Mouse (Mus musculus): ENCODE measurements at regions not wholly inside any gene's neighbourhood (a gene's known extent, or its start where the extent isn't known, plus 50 kb on each side); places are given as distances from the start of the nearest gene placed in this dataset.
A peak's percentile ranks its signal among the peaks of the same experiment; 100 is the strongest.

- H3K27me3 ChIP-seq (ENCODE audit: control insufficient read depth, insufficient read depth, low read length) = no peaks in the 10 kb centered on the region
- 88% methylated on average over 5 of the region's 5 CpGs for WGBS
- H3K27ac ChIP-seq (ENCODE audit: low read depth, low read length) = no peak overlapping the region
- H3K9me3 ChIP-seq (ENCODE audit: control insufficient read depth, low read length) = no peaks in the 10 kb centered on the region
- no peak overlapping the region for H3K4me3 ChIP-seq (ENCODE audit: low read depth, low read length)
- H3K9ac ChIP-seq (replicated peaks; ENCODE audit: low read depth, low read length) = no peak overlapping the region
- H3K4me1 ChIP-seq (ENCODE audit: control insufficient read depth, insufficient read depth, low read length) = no peaks in the 10 kb centered on the region
- no peak for ATAC-seq (ENCODE audit: low read depth)
- H3K36me3 ChIP-seq (ENCODE audit: control insufficient read depth, insufficient read depth, low read length) = no peaks in the 10 kb centered on the region
- no peak overlapping the region for H3K4me2 ChIP-seq (ENCODE audit: low read depth, low read length)
These were observed 102.9 kb upstream of the Tle3 start for GRCm38 (mm10) chr9:61269151-61269870.

- no peaks in the 10 kb centered on the region for H3K27me3 ChIP-seq (ENCODE audit: control insufficient read depth, insufficient read depth, low read length)
- H3K9me3 ChIP-seq (ENCODE audit: control insufficient read depth, low read length) = no peaks in the 10 kb centered on the region
- no peak overlapping the region for H3K27ac ChIP-seq (ENCODE audit: low read depth, low read length)
- WGBS = 90% methylated on average over 1 of the region's 1 CpGs
- H3K9ac ChIP-seq (replicated peaks; ENCODE audit: low read depth, low read length) = no peak overlapping the region
- no peak overlapping the region for H3K4me2 ChIP-seq (ENCODE audit: low read depth, low read length)
- no peaks in the 10 kb centered on the region for H3K36me3 ChIP-seq (ENCODE audit: control insufficient read depth, insufficient read depth, low read length)
- no peaks in the 10 kb centered on the region for H3K4me1 ChIP-seq (ENCODE audit: control insufficient read depth, insufficient read depth, low read length)
- ATAC-seq (ENCODE audit: low read depth) = no peak
- no peak overlapping the region for H3K4me3 ChIP-seq (ENCODE audit: low read depth, low read length)
These were observed 100.9 kb upstream of the Tle3 start for GRCm38 (mm10) chr9:61271243-61271642.

GRCm38 (mm10) chr9:61271769-61272352, 100.3 kb upstream of the Tle3 start:
- no peaks in the 10 kb centered on the region for H3K36me3 ChIP-seq (ENCODE audit: control insufficient read depth, insufficient read depth, low read length)
- 90% methylated on average over 5 of the region's 5 CpGs for WGBS
- H3K9me3 ChIP-seq (ENCODE audit: control insufficient read depth, low read length) = no peaks in the 10 kb centered on the region
- no peak overlapping the region for H3K4me3 ChIP-seq (ENCODE audit: low read depth, low read length)
- no peak overlapping the region for H3K4me2 ChIP-seq (ENCODE audit: low read depth, low read length)
- no peaks in the 10 kb centered on the region for H3K4me1 ChIP-seq (ENCODE audit: control insufficient read depth, insufficient read depth, low read length)
- ATAC-seq (ENCODE audit: low read depth) = no peak
- no peaks in the 10 kb centered on the region for H3K27me3 ChIP-seq (ENCODE audit: control insufficient read depth, insufficient read depth, low read length)
- no peak overlapping the region for H3K27ac ChIP-seq (ENCODE audit: low read depth, low read length)
- H3K9ac ChIP-seq (replicated peaks; ENCODE audit: low read depth, low read length) = no peak overlapping the region

- no peak for ATAC-seq (ENCODE audit: low read depth)
- Histone ChIP-seq H3K36me3 (ENCODE audit: control insufficient read depth, insufficient read depth, low read length) (no peaks in the 10 kb centered on the region), H3K9me3 (ENCODE audit: control insufficient read depth, low read length) (no peaks in the 10 kb centered on the region), H3K4me3 (ENCODE audit: low read depth, low read length) (no peak overlapping the region), H3K4me1 (ENCODE audit: control insufficient read depth, insufficient read depth, low read length) (peaks cover 17% of the 10 kb centered on the region), H3K4me2 (ENCODE audit: low read depth, low read length) (no peak overlapping the region), H3K27ac (ENCODE audit: low read depth, low read length) (no peak overlapping the region), H3K9ac (replicated peaks; ENCODE audit: low read depth, low read length) (no peak overlapping the region), H3K27me3 (ENCODE audit: control insufficient read depth, insufficient read depth, low read length) (no peaks in the 10 kb centered on the region)
- 83% methylated on average over 9 of the region's 9 CpGs for WGBS
These were observed 98.1 kb upstream of the Tle3 start for GRCm38 (mm10) chr9:61274020-61274419.

GRCm38 (mm10) chr9:61277369-61278215, 94.6 kb upstream of the Tle3 start:
- H3K9ac ChIP-seq (replicated peaks; ENCODE audit: low read depth, low read length) = no peak overlapping the region
- peaks cover 22% of the 10 kb centered on the region for H3K4me1 ChIP-seq (ENCODE audit: control insufficient read depth, insufficient read depth, low read length)
- H3K27me3 ChIP-seq (ENCODE audit: control insufficient read depth, insufficient read depth, low read length) = no peaks in the 10 kb centered on the region
- WGBS = 7% methylated on average over 21 of the region's 21 CpGs
- no peaks in the 10 kb centered on the region for H3K9me3 ChIP-seq (ENCODE audit: control insufficient read depth, low read length)
- H3K36me3 ChIP-seq (ENCODE audit: control insufficient read depth, insufficient read depth, low read length) = no peaks in the 10 kb centered on the region
- peak; percentile 59 for ATAC-seq (ENCODE audit: low read depth)
- H3K27ac ChIP-seq (ENCODE audit: low read depth, low read length) = no peak overlapping the region
- peak overlapping the region; percentile 30; the same call in 1 of the 2 replicates for H3K4me2 ChIP-seq (ENCODE audit: low read depth, low read length)
- no peak overlapping the region for H3K4me3 ChIP-seq (ENCODE audit: low read depth, low read length)

- Histone ChIP-seq H3K4me2 (ENCODE audit: low read depth, low read length) (peak overlapping the region; percentile 30; the same call in 1 of the 2 replicates), H3K27me3 (ENCODE audit: control insufficient read depth, insufficient read depth, low read length) (no peaks in the 10 kb centered on the region), H3K4me3 (ENCODE audit: low read depth, low read length) (no peak overlapping the region), H3K9ac (replicated peaks; ENCODE audit: low read depth, low read length) (no peak overlapping the region), H3K36me3 (ENCODE audit: control insufficient read depth, insufficient read depth, low read length) (no peaks in the 10 kb centered on the region), H3K9me3 (ENCODE audit: control insufficient read depth, low read length) (no peaks in the 10 kb centered on the region), H3K4me1 (ENCODE audit: control insufficient read depth, insufficient read depth, low read length) (peaks cover 22% of the 10 kb centered on the region), H3K27ac (ENCODE audit: low read depth, low read length) (no peak overlapping the region)
- peak; percentile 36; the same call in 1 of the 2 replicates for ATAC-seq (ENCODE audit: low read depth)
- WGBS = 16% methylated on average over 12 of the region's 12 CpGs
These were observed 93.9 kb upstream of the Tle3 start for GRCm38 (mm10) chr9:61278216-61278758.

- peaks cover 22% of the 10 kb centered on the region for H3K4me1 ChIP-seq (ENCODE audit: control insufficient read depth, insufficient read depth, low read length)
- no peak overlapping the region for H3K4me2 ChIP-seq (ENCODE audit: low read depth, low read length)
These were observed 93.1 kb upstream of the Tle3 start for GRCm38 (mm10) chr9:61279044-61279543.

GRCm38 (mm10) chr9:61280856-61281582, 91.1 kb upstream of the Tle3 start:
- WGBS = 56% methylated on average over 12 of the region's 12 CpGs
- Histone ChIP-seq H3K27ac (ENCODE audit: low read depth, low read length) (no peak overlapping the region), H3K9me3 (ENCODE audit: control insufficient read depth, low read length) (no peaks in the 10 kb centered on the region), H3K27me3 (ENCODE audit: control insufficient read depth, insufficient read depth, low read length) (no peaks in the 10 kb centered on the region), H3K9ac (replicated peaks; ENCODE audit: low read depth, low read length) (no peak overlapping the region), H3K4me2 (ENCODE audit: low read depth, low read length) (no peak overlapping the region), H3K36me3 (ENCODE audit: control insufficient read depth, insufficient read depth, low read length) (no peaks in the 10 kb centered on the region), H3K4me1 (ENCODE audit: control insufficient read depth, insufficient read depth, low read length) (peaks cover 22% of the 10 kb centered on the region), H3K4me3 (ENCODE audit: low read depth, low read length) (no peak overlapping the region)
- ATAC-seq (ENCODE audit: low read depth) = no peak

More at GRCm38 (mm10) chr9:61279044-61279543, 93.1 kb upstream of the Tle3 start:
- ATAC-seq (ENCODE audit: low read depth) = no peak
- H3K9ac ChIP-seq (replicated peaks; ENCODE audit: low read depth, low read length) = no peak overlapping the region
- no peak overlapping the region for H3K27ac ChIP-seq (ENCODE audit: low read depth, low read length)
- H3K27me3 ChIP-seq (ENCODE audit: control insufficient read depth, insufficient read depth, low read length) = no peaks in the 10 kb centered on the region
- H3K36me3 ChIP-seq (ENCODE audit: control insufficient read depth, insufficient read depth, low read length) = no peaks in the 10 kb centered on the region
- 6% methylated on average over 9 of the region's 9 CpGs for WGBS
- no peak overlapping the region for H3K4me3 ChIP-seq (ENCODE audit: low read depth, low read length)
- no peaks in the 10 kb centered on the region for H3K9me3 ChIP-seq (ENCODE audit: control insufficient read depth, low read length)

Measured in neural tube, embryonic 14.5 days (tissue).